Mouse (Mus musculus): Measurements from ENCODE around the gene B230118H07Rik.
"Not testable (repeated sequence)": the region's sequence is repeated elsewhere in the genome, so short reads cannot be mapped to it uniquely, and the experiment has no call there.

B230118H07Rik gene

GRCm38 (mm10) chr2:101592023-101592841 is 57.1 kb downstream of the B230118H07Rik start:
- DNase-seq (ENCODE audit: low read depth in 2 of 2, low spot score in 2 of 2) = no peak

GRCm38 (mm10) chr2:101591356-101591755 is 58.0 kb downstream of the B230118H07Rik start:
- no peak for DNase-seq (ENCODE audit: low read depth in 2 of 2, low spot score in 2 of 2)

GRCm38 (mm10) chr2:101581418-101581817 is 67.9 kb downstream of the B230118H07Rik start:
- DNase-seq (ENCODE audit: low read depth in 2 of 2, low spot score in 2 of 2) = no peak

- no peak for DNase-seq (ENCODE audit: low read depth in 2 of 2, low spot score in 2 of 2)
Observed at GRCm38 (mm10) chr2:101580977-101581376, 68.4 kb downstream of the B230118H07Rik start.

- no peak for DNase-seq (ENCODE audit: low read depth in 2 of 2, low spot score in 2 of 2)
Observed at GRCm38 (mm10) chr2:101580428-101580827, 68.9 kb downstream of the B230118H07Rik start.

GRCm38 (mm10) chr2:101580027-101580426 is 69.3 kb downstream of the B230118H07Rik start:
- DNase-seq (ENCODE audit: low read depth in 2 of 2, low spot score in 2 of 2) = no peak

GRCm38 (mm10) chr2:101577243-101577642 is 72.1 kb downstream of the B230118H07Rik start:
- no peak for DNase-seq (ENCODE audit: low read depth in 2 of 2, low spot score in 2 of 2)

- no peak for DNase-seq (ENCODE audit: low read depth in 2 of 2, low spot score in 2 of 2)
Observed at GRCm38 (mm10) chr2:101569230-101569629, 80.1 kb downstream of the B230118H07Rik start.

- DNase-seq (ENCODE audit: low read depth in 2 of 2, low spot score in 2 of 2) = no peak
Observed at GRCm38 (mm10) chr2:101567490-101567889, 81.8 kb downstream of the B230118H07Rik start.

GRCm38 (mm10) chr2:101563776-101564175 is 85.6 kb downstream of the B230118H07Rik start:
- no peak for DNase-seq (ENCODE audit: low read depth in 2 of 2, low spot score in 2 of 2)

- DNase-seq (ENCODE audit: low read depth in 2 of 2, low spot score in 2 of 2) = no peak
Observed at GRCm38 (mm10) chr2:101563206-101563605, 86.1 kb downstream of the B230118H07Rik start.

GRCm38 (mm10) chr2:101559431-101559830 is 89.9 kb downstream of the B230118H07Rik start:
- no peak for DNase-seq (ENCODE audit: low read depth in 2 of 2, low spot score in 2 of 2)

GRCm38 (mm10) chr2:101555886-101556285 is 93.4 kb downstream of the B230118H07Rik start:
- no peak for DNase-seq (ENCODE audit: low read depth in 2 of 2, low spot score in 2 of 2)

GRCm38 (mm10) chr2:101553851-101554250 is 95.5 kb downstream of the B230118H07Rik start:
- no peak for DNase-seq (ENCODE audit: low read depth in 2 of 2, low spot score in 2 of 2)

GRCm38 (mm10) chr2:101552301-101552700 is 97.0 kb downstream of the B230118H07Rik start:
- DNase-seq (ENCODE audit: low read depth in 2 of 2, low spot score in 2 of 2) = no peak

GRCm38 (mm10) chr2:101551026-101551719 is 98.2 kb downstream of the B230118H07Rik start:
- no peak for DNase-seq (ENCODE audit: low read depth in 2 of 2, low spot score in 2 of 2)

- DNase-seq (ENCODE audit: low read depth in 2 of 2, low spot score in 2 of 2) = no peak
Observed at GRCm38 (mm10) chr2:101550176-101550575, 99.2 kb downstream of the B230118H07Rik start.

- no peak for DNase-seq (ENCODE audit: low read depth in 2 of 2, low spot score in 2 of 2)
Observed at GRCm38 (mm10) chr2:101548866-101549265, 100.5 kb downstream of the B230118H07Rik start.

GRCm38 (mm10) chr2:101545593-101545992 is 103.7 kb downstream of the B230118H07Rik start:
- no peak for DNase-seq (ENCODE audit: low read depth in 2 of 2, low spot score in 2 of 2)

GRCm38 (mm10) chr2:101543704-101544417 is 105.5 kb downstream of the B230118H07Rik start:
- DNase-seq (ENCODE audit: low read depth in 2 of 2, low spot score in 2 of 2) = no peak

- DNase-seq (ENCODE audit: low read depth in 2 of 2, low spot score in 2 of 2) = not testable (repeated sequence)
Observed at GRCm38 (mm10) chr2:101536887-101537286, 112.4 kb downstream of the B230118H07Rik start.

GRCm38 (mm10) chr2:101533741-101534140 is 115.6 kb downstream of the B230118H07Rik start:
- no peak for DNase-seq (ENCODE audit: low read depth in 2 of 2, low spot score in 2 of 2)

Data from CD8-positive naive resting alpha-beta T cell, adult 2 months (primary cell).